Mouse (Mus musculus) CD4-positive helper T cell, adult 2 months (primary cell): ENCODE measurements around the gene Il17rd.

Experiments
- DNase-seq: peaks from one replicate; pipeline ENCODE4 v3.0.0-alpha.2; 2012; ENCODE audit warnings: low read depth, missing footprints, low spot score

The Il17rd gene

GRCm38 (mm10) chr14:27094247-27094646 is 55.5 kb downstream of the Il17rd start:
- DNase-seq, result no peak

DNA sequence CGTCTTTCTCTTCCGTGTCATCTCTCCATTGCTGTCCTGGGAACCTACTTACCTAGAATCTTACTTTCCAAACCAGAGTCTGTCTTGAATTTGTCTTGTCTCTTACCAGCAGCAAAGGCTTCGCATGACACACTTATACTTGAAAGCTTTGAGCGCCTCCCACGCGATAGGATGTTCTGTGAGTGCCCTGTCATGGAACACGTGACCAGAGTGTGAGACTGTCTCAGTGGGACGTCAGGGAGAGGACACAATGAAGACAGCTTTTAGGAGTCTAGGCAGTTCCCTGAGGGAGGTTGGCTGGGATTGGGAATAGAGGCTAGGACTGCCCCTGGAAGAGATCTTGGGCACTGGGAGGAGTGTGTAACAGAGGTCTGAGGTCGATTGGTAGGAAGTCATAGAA is 57.4 kb downstream of the Il17rd start:
- peak; percentile 48 for DNase-seq

DNA sequence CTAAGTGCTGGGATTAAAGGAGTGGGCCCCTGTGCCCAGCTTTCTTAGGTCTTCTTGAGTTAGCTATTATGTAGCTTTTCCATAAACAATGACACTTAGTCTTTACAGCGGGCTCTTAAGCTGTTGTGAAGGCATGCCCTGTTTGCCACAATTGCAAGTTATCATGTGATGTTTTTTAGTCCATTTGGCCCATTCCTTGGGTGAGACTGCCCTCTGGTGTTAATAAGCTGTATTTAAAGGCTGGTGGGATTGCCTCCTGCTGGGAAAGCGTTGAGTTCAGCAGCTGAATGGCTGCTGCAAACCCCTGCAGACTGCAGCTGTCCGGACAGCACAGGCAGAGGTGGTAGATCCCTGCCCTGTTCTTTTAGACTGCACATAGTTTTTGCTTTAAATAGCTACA is 58.0 kb downstream of the Il17rd start:
- peak; percentile 49 for DNase-seq

DNA sequence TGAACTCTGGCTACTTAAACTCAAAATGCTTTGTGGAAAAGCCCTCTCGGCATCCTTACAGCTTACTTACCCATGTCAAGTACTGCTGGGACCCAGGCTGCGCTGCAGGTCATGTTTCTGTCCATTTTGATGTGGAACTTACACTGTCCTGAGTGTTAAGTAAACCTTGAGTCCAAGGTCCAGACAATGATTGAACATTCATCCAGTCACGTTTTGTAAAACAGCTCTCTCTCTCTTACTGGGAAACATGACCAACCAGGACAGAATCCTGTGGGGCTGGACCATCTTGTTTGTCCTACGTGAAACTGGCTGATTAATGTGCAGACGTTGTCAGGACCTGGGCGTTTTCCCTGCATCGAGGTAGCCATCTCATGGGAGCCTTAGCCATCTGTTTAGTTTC is 63.0 kb downstream of the Il17rd start:
- no peak for DNase-seq

DNA sequence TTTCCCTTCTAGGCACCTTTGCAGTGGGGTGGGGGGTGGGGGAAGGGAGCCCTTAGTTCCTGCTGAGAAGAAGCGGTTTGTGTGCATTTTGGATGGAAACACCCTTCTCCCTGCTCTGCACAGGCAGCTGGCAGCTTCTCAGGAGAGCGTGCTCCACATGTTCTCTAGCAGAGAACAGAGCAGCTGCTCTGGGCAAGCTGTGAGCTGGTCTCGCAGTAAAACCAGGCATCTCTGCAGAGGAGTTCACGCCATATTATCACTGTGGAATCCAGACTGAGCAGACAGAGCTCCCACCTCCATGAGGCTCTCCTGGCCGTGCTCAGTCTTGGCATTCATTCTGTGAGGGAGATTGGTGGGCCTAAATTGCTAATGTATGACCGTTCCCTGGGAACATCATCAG is 64.0 kb downstream of the Il17rd start:
- no peak for DNase-seq

DNA sequence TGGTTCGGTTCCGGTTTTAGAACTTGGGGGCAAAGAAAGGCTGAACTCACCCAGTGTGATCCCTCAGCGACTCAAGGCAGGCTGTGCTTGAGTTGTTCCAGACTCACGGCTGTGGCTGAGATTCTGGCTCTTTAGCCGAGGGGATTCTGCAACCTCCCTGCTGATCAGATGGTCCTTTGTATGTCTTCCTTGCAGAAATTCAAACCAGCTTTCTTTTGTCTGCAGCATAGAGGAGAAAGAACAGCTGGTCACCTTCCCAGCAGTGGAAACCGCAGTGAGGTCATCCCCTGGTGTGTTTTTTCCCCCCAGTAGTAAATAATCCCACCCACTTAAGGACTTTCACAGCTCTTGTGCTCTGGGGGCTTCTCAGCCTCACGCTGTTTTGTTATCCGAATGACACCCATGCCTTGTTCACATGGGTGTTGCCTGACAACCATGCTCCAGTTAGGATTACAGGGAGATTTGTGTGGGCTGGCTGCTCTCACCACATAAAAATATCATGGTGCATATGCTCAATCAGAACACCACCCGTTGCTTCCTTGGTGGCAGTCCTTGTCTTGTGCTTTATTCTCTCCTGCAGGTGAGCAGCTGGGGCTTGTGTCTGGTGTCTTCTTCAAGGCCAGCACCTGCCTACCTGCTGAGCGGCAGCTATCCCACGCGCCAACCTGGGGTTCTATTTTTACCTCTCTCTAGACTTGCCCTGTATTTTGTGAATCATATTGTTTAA is 67.2 kb downstream of the Il17rd start:
- DNase-seq, result no peak

DNA sequence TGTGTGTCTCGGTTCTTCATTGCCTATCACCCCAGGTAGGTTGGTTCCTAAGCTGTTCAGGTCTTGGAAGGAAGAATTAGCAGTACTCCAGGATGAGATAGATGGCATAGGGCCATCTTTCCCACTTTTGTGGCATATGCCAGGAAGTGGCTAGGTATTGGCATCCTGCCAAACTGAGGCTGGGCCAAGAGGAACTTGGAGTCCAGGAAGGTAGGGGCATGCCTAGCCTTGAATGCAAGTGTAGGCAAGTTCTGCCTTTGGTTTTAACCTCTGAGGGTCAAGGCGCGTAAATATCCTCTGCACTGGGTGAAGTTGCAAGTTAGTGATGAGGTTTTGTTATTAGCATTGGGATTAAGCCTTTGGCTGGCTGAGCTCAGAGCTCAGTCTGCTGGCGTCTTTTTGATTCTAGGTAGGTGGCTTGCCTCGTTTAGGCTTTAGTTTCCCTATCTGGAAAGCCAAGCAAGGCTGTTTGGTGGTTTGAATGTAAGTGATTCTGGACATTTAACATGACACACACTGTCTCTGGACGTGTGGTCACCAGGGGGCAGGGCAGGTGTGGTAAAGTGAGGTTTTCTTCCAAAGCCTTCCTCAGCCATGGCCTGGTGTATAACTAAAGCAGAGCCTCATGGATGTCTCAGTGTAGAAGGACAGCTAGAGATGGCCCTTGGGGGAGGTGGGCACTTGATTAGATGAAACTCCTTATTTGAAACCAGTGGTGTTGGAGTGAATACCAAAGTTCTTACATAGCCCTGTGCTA is 70.2 kb downstream of the Il17rd start:
- DNase-seq, result no peak

- DNase-seq, result peak; percentile 31
These were observed 75.9 kb downstream of the Il17rd start, which contains the start of gene Arhgef3 for GRCm38 (mm10) chr14:27114362-27115274. TSS of gene Arhgef3 (plus strand) at chr14:27114899.

DNA sequence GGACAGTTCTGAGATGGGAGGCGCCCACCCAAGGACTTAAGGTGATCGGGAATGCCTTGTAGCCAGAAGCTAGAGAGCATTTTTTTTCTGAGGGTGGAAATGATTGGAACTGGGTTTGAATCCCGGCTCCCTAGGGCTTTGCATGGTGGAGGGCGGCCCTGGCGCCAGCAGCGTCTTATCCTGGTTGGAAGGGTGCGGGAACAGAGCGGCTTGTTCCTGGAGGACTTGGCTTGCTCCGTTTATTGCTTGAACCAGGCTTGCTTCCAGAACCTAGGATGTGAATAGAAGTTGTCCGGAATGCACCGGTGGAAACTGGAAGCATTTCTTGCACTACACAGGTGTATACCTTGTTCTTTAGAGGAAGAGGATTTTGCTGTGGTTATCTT is 76.5 kb downstream of the Il17rd start:
- DNase-seq, result no peak

- DNase-seq, result no peak
These were observed 77.2 kb downstream of the Il17rd start for GRCm38 (mm10) chr14:27115991-27116390.

DNA sequence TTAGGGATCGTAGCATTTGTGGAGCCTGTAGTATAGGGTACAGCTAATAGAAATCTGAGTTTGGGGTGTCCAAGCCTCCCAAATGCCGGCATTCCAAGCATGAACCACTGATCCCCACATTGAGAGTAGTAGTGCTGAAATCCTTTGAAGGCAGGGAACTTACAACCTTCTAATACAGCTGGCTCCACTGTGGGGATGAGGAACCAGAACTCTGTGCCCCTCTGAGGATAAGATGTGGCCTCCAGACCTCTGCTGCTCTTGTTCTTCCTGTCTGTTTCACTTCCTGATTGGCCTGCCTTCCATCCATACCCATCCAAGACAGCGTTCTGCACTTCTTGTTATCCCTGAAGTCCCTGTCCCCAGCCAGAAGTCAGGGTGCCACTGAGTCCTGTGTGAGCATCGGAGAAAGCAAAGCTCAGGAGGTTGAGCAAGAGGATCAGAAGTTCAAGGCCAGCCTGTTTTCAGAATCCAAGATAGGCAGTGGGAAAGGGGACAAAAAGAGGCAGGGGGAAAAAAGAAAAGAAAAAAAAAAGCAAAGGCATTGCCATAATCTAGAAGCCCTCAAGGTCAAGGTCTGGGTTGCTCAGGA is 77.9 kb downstream of the Il17rd start:
- DNase-seq, result no peak

- DNase-seq, result no peak
These were observed 79.8 kb downstream of the Il17rd start for GRCm38 (mm10) chr14:27118546-27118945.

DNA sequence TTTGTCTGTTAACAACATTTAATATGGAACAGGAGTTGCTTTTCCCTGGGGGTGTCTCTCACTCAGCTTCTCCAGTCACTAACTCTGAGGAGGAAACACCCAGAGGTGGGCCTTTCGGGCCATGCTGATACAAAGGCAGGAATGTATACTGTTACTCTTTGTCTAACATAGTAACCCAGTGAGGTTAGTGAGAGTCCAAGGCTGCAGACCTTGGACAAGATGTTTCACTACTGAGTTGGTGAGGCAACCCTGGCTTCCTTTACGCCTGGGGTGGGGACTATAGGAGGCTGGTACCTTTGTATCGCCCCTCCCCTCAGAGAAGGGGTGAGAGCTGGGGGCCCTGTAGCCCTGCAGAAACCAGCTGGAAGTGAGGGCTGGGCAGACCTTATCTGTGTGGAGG is 83.9 kb downstream of the Il17rd start:
- DNase-seq, result peak; percentile 13

DNA sequence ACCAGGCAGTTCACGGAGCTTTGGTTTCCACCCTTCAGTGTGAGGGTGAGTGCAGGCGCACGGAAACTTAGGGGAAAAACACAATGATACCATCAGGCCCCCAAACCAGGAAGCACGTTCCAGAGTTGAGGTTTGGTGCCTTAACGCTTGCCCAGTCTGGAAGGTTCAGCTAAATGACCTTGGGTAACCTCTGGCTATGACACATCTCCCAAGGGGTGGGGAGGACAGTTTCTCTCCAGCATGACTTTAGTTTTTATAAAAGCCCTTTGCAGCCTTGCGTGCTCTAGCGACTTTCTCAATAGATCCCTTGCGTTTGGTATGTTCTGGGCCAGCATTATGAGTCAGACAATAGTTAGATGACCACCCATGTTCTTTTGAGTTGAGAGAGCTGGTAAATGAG is 84.8 kb downstream of the Il17rd start:
- DNase-seq, result peak; percentile 60

GRCm38 (mm10) chr14:27130031-27130430 is 91.3 kb downstream of the Il17rd start:
- DNase-seq, result no peak

- no peak for DNase-seq
These were observed 91.9 kb downstream of the Il17rd start for GRCm38 (mm10) chr14:27130676-27131075.

DNA sequence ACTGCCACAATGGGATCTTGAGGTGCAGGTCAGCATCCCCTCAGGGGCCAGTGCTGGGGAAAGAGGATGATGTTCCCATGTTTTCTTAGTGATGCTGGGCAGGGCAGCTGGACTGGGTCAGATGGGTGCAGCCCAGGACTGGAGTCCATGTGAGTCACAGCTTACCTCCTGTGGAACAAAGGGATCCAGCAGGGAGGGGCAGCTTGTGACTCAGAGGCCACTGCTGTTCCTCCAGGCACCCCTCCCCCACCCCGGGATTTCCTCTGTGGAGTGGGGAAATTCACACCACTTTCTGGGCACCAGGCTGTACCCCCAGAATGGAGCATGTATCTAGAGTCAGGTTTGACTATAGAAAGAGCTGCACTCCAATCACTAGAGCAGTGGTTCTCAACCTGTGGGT is 92.8 kb downstream of the Il17rd start:
- no peak for DNase-seq

GRCm38 (mm10) chr14:27138891-27139290 is 100.2 kb downstream of the Il17rd start:
- DNase-seq, result no peak

DNA sequence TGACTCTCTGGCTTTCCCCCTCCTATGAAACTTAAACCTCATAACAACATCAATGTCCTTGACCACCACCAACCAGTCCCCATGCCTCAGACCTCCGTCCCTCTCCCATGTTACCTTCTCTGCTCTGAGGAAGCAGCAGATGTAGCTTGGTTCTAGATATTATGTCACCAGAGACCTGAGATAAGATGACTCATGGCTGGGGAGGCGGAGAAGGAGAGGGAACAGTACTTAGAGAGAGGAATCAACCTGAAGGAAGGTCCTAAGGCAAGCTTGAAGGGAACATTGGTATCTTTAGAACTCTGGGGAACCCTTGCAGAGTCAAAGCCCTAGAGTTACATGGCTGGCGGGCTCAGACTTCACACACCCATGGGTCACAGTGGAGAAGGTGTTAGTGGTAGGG is 101.2 kb downstream of the Il17rd start:
- no peak for DNase-seq

DNA sequence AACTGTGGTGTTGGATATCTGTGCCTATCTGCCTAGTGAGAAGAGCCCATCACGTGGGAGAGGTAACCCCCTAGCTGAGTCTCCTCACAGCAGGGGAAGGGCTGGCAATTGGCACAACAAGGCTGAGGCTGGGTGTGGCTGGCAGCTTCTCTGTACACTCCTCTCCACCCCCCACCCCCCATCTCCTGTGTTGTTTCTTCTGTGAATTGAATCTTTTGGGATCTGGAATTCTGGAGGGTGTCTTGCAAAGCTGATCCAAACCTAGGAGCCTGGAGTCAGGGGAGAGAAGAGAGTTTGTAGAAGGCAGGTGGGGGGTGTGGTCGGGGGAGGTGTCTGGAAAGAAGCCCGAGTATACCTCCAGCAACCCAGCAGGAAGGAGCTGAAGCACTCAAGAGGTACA is 102.7 kb downstream of the Il17rd start:
- DNase-seq, result no peak

GRCm38 (mm10) chr14:27142680-27143079 is 103.9 kb downstream of the Il17rd start:
- DNase-seq, result no peak
